Mouse (Mus musculus): ENCODE measurements around the gene Sec61a1.

Gene Sec61a1

GRCm38 (mm10) chr6:88454545-88454944 is 64.2 kb downstream of the Sec61a1 start:
- no peak for DNase-seq (ENCODE audit: low read depth, low spot score)

Measured in brain, embryonic 18.5 days (tissue).